In the genomic region with DNA sequence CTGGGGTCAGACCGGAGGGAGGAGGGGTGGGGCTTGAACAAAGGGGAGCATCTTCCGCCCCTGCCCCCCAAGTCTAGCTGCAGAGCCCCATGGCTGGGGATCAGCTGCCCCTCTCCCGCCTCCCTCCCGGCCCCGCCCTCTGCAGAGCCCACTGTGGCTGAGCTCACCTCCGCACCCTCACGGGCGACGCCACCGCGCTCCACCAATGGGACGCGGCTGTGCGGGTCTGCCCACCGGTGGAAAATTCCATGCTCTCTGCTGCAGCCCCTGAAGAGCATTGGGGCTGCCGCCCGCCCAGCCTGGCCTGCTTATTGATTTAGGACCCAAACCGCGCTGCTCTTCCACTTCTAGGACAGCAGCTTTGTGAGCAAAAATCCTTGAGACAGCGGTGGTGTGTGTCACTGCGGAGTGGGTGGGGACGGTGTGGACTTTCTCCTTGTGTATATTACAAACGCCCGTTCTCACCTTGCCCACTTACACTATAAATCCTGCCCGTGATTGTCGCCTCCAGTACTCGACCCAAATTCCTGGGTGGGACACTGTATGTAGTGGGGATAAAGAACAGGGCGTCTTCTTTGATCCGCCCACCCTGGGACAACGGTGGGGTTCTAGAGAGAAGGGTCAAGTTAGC, we compare ENCODE assay signal across 8 mouse cellular contexts.
DNase-seq lines count a peak whose midpoint lies in the region; ATAC-seq lines count a peak whose summit lies in the region.

No protein-coding gene starts in this region.

- peak; percentile 75 for DNase-seq in adrenal gland, adult 8-10 months
- peak; percentile 64 for DNase-seq in embryo, embryonic 11.5 days (ENCODE audit: low read depth, low spot score)
- peak; percentile 83 for DNase-seq in kidney, adult 11 months
- peak; percentile 63 to 73 for DNase-seq in left cerebral cortex, postnatal 14 days (ENCODE audit: low spot score in 2 of 2)
- peak; percentile 65 to 73 for DNase-seq in right cerebral cortex, postnatal 36 days (ENCODE audit: low spot score in 2 of 2)

- peak; percentile 48 for ATAC-seq in granulocyte monocyte progenitor cell, adult 5-6 weeks (replicated peaks; ENCODE audit: poor library complexity, severe bottlenecking)
- 0 out of 2 replicates have a peak, but pooled peaks have one; percentile 52 for ATAC-seq in megakaryocyte-erythroid progenitor cell, adult 5-6 weeks (replicated peaks; ENCODE audit: low FRiP score, low TSS enrichment, poor library complexity, severe bottlenecking)
- ATAC-seq in inflammation-experienced regulatory T-cells, adult 6 months, result no peak

- intact Hi-C loops in left cerebral cortex, postnatal 14 days (cut with DNase I), result loop anchor here (5.0 kb wide), 1 partner anchor 101 kb away; the partner anchor contains the start of genes Gm49711, Mrps6 and Slc5a3
